Mouse (Mus musculus): Measurements from ENCODE around the gene Eif4g1. TPM values are rescaled to one million over a fixed set of nuclear protein-coding genes. Genes with fewer than 3 reads are reported as not detected.

Eif4g1 gene
- total RNA-seq, 1 experiment from 2014 or later = 368 TPM

GRCm38 (mm10) chr16:20726384-20726783, 58.3 kb downstream of the Eif4g1 start:
- DNase-seq = no peak

- DNase-seq = no peak
Observed at GRCm38 (mm10) chr16:20730293-20730711, 62.2 kb downstream of the Eif4g1 start.

GRCm38 (mm10) chr16:20731688-20732087, 63.6 kb downstream of the Eif4g1 start:
- DNase-seq = no peak

GRCm38 (mm10) chr16:20732251-20732924, 64.3 kb downstream of the Eif4g1 start:
- no peak for DNase-seq

- peak; percentile 78 for DNase-seq
Observed at GRCm38 (mm10) chr16:20732925-20733730, 65.0 kb downstream of the Eif4g1 start, which contains the start of gene Chrd. Gene Chrd, plus strand, starts transcription at chr16:20733127.

- no peak for DNase-seq
Observed at GRCm38 (mm10) chr16:20733731-20734730, 65.9 kb downstream of the Eif4g1 start, which contains the start of gene Thpo. Gene Thpo, minus strand, starts transcription at chr16:20734511.

GRCm38 (mm10) chr16:20735651-20736050, 67.5 kb downstream of the Eif4g1 start:
- no peak for DNase-seq

- no peak for DNase-seq
Observed at GRCm38 (mm10) chr16:20736168-20736567, 68.1 kb downstream of the Eif4g1 start.

GRCm38 (mm10) chr16:20736823-20737222, 68.7 kb downstream of the Eif4g1 start:
- DNase-seq = no peak

GRCm38 (mm10) chr16:20739845-20740244, 71.7 kb downstream of the Eif4g1 start:
- DNase-seq = no peak

Other genes with a start within 250 kb of the Eif4g1 start
- gene Abcc5, start 241.9 kb upstream of the Eif4g1 start, total RNA-seq (2021) = 73.8 and 89.1 TPM in 2 replicates
- gene Eif2b5, start 169.5 kb upstream of the Eif4g1 start, total RNA-seq (2021) = 58.3 and 63.8 TPM in 2 replicates
- gene Dvl3, start 151.3 kb upstream of the Eif4g1 start, total RNA-seq (2021) = 43.9 and 46.2 TPM in 2 replicates
- 291 and 310 TPM in 2 replicates for gene Ap2m1, start 132.8 kb upstream of the Eif4g1 start, total RNA-seq (2021)
- 87.3 and 101 TPM in 2 replicates for gene Abcf3, start 119.7 kb upstream of the Eif4g1 start, total RNA-seq (2021)
- gene Vwa5b2, start 78.8 kb upstream of the Eif4g1 start, total RNA-seq (2021) = 1.5 TPM in 1 of 2 replicates, not detected in the other
- gene Eef1akmt4, start 56.7 kb upstream of the Eif4g1 start, total RNA-seq (2021) = 7.2 and 9.1 TPM in 2 replicates
- gene Gm49333, start 56.7 kb upstream of the Eif4g1 start, total RNA-seq (2021) = not detected in 2 replicates
- gene Alg3, start 56.6 kb upstream of the Eif4g1 start, total RNA-seq (2021) = 26.2 and 41.4 TPM in 2 replicates
- 15.8 and 27.8 TPM in 2 replicates for gene Camk2n2, start 47.0 kb upstream of the Eif4g1 start, total RNA-seq (2021)
- 11.4 and 15.0 TPM in 2 replicates for gene Ece2, start 38.5 kb upstream of the Eif4g1 start, total RNA-seq (2021)
- gene Psmd2, start 16.7 kb upstream of the Eif4g1 start, total RNA-seq (2021) = 279 and 296 TPM in 2 replicates
- gene Fam131a, start 24.9 kb downstream of the Eif4g1 start, total RNA-seq (2021) = 14.8 and 17.6 TPM in 2 replicates
- 49.8 and 56.3 TPM in 2 replicates for gene Polr2h, start 49.4 kb downstream of the Eif4g1 start, total RNA-seq (2021)
- 45.9 and 74.4 TPM in 2 replicates for gene Clcn2, start 49.4 kb downstream of the Eif4g1 start, total RNA-seq (2021)
- 8.1 and 13.5 TPM in 2 replicates for gene Chrd, start 64.8 kb downstream of the Eif4g1 start, total RNA-seq (2021)
- 1.6 and 3.2 TPM in 2 replicates for gene Thpo, start 66.2 kb downstream of the Eif4g1 start, total RNA-seq (2021)